Comparison of ENCODE assay signal across 22 mouse cellular contexts in genomic region chr4:142496605-142497004, GRCm38 (mm10).
DNase-seq lines count a peak whose midpoint lies in the region; ATAC-seq and TF ChIP-seq lines count a peak whose summit lies in the region.
"Had no signal": no experiment of that assay in that cellular context is flagged by ENCODE, and none has a peak within 500 bp of the region (broad histone marks: within the 10 kb centered on the region; RNA-seq: fewer than 3 reads in every experiment).

No protein-coding gene starts in this region.

- DNase-seq in embryonic facial prominence, embryonic 11.5 days (ENCODE audit: low spot score) = peak; percentile 17
- no peak for DNase-seq in embryonic facial prominence, embryonic 10.5 days (ENCODE audit: low spot score)
- no peak for DNase-seq in kidney, adult 18-20 months
- DNase-seq in kidney, postnatal 4 days = peak; percentile 17 to 40
- no peak for DNase-seq in kidney, postnatal 10 days
- peak; percentile 25 for DNase-seq in R1 (ENCODE audit: low read depth, low spot score)
- no peak for DNase-seq in stomach, postnatal 0 days (ENCODE audit: low spot score)
- DNase-seq: adrenal gland, postnatal 10 days; B cell, adult 2 months; cerebellum, adult 11 months; cerebellum, adult 8-10 months; cerebellum, postnatal 14 days; embryo, embryonic 11 days; gastrocnemius, postnatal 14 days; heart, adult 2 months had no signal

- no peaks in the 10 kb centered on the region for H3K36me3 ChIP-seq in embryonic facial prominence, embryonic 11.5 days (replicated peaks; ENCODE audit: control insufficient read depth, insufficient read depth, low read depth, low read length)
- no peaks in the 10 kb centered on the region for H3K36me3 ChIP-seq in embryonic facial prominence, embryonic 10.5 days (replicated peaks)
- no peaks in the 10 kb centered on the region for H3K36me3 ChIP-seq in kidney, embryonic 14.5 days (ENCODE audit: control insufficient read depth, insufficient read depth, low read length)
- H3K36me3 ChIP-seq in stomach, postnatal 0 days (ENCODE audit: control insufficient read depth, insufficient read depth, low read length) = no peaks in the 10 kb centered on the region
- H3K36me3 ChIP-seq: embryonic facial prominence, embryonic 13.5 days; G1E; hindbrain, embryonic 15.5 days had no signal

- H3K4me2 ChIP-seq in embryonic facial prominence, embryonic 11.5 days (ENCODE audit: low read depth, low read length) = no peak overlapping the region
- peak overlapping the region; percentile 8; the same call in 1 of the 2 replicates for H3K4me2 ChIP-seq in kidney, embryonic 14.5 days (replicated peaks; ENCODE audit: low read depth, low read length)
- H3K4me2 ChIP-seq in stomach, postnatal 0 days (replicated peaks; ENCODE audit: low read depth) = no peak overlapping the region
- H3K4me2 ChIP-seq: embryonic facial prominence, embryonic 13.5 days; heart, embryonic 11.5 days; hindbrain, embryonic 15.5 days had no signal

- H3K4me1 ChIP-seq in embryonic facial prominence, embryonic 11.5 days (ENCODE audit: control insufficient read depth, insufficient read depth, low read length) = no peaks in the 10 kb centered on the region
- H3K4me1 ChIP-seq in embryonic facial prominence, embryonic 10.5 days = peaks cover 18% of the 10 kb centered on the region
- 0 out of 2 replicates have a peak, but pooled peaks cover 6% of the 10 kb centered on the region for H3K4me1 ChIP-seq in kidney, embryonic 14.5 days (ENCODE audit: control insufficient read depth, insufficient read depth, low read length)
- no peaks in the 10 kb centered on the region; the same call in 1 of the 2 replicates for H3K4me1 ChIP-seq in stomach, postnatal 0 days (replicated peaks; ENCODE audit: control insufficient read depth, insufficient read depth)

- no peaks in the 10 kb centered on the region for H3K9me3 ChIP-seq in embryonic facial prominence, embryonic 11.5 days (replicated peaks; ENCODE audit: control insufficient read depth, low read length)
- H3K9me3 ChIP-seq in embryonic facial prominence, embryonic 10.5 days = no peaks in the 10 kb centered on the region
- no peaks in the 10 kb centered on the region for H3K9me3 ChIP-seq in kidney, embryonic 14.5 days (ENCODE audit: control insufficient read depth, low read length)
- no peaks in the 10 kb centered on the region for H3K9me3 ChIP-seq in stomach, postnatal 0 days (ENCODE audit: control insufficient read depth, low read length)
- H3K9me3 ChIP-seq: embryonic facial prominence, embryonic 13.5 days; hindbrain, embryonic 15.5 days had no signal

- TF ChIP-seq EP300 in stomach, postnatal 0 days (optimal IDR thresholded peaks at IDR 0.05) = no peak

- H3K27ac ChIP-seq in embryonic facial prominence, embryonic 11.5 days (replicated peaks; ENCODE audit: low read depth, low read length) = no peak overlapping the region
- no peak overlapping the region for H3K27ac ChIP-seq in embryonic facial prominence, embryonic 10.5 days (replicated peaks)
- no peak overlapping the region for H3K27ac ChIP-seq in kidney, embryonic 14.5 days (ENCODE audit: low read depth, low read length)
- H3K27ac ChIP-seq in stomach, postnatal 0 days (replicated peaks) = no peak overlapping the region
- H3K27ac ChIP-seq: embryonic facial prominence, embryonic 13.5 days; heart, adult 2 months; hindbrain, embryonic 15.5 days had no signal

- WGBS in embryonic facial prominence, embryonic 11.5 days = 51% methylated on average over 12 of the region's 12 CpGs
- 54% methylated on average over 12 of the region's 12 CpGs for WGBS in embryonic facial prominence, embryonic 10.5 days
- WGBS in kidney, embryonic 14.5 days = 39% methylated on average over 12 of the region's 12 CpGs
- WGBS in stomach, postnatal 0 days = 57% methylated on average over 12 of the region's 12 CpGs

- H3K27me3 ChIP-seq in embryonic facial prominence, embryonic 11.5 days (ENCODE audit: control insufficient read depth, insufficient read depth, low read length) = no peaks in the 10 kb centered on the region
- peaks cover 36% of the 10 kb centered on the region for H3K27me3 ChIP-seq in embryonic facial prominence, embryonic 10.5 days (replicated peaks; ENCODE audit: low read depth, poor library complexity, severe bottlenecking)
- no peaks in the 10 kb centered on the region for H3K27me3 ChIP-seq in kidney, embryonic 14.5 days (ENCODE audit: control insufficient read depth, insufficient read depth, low read length)
- H3K27me3 ChIP-seq in stomach, postnatal 0 days (ENCODE audit: control insufficient read depth, insufficient read depth, low read length) = no peaks in the 10 kb centered on the region
- H3K27me3 ChIP-seq: hindbrain, embryonic 15.5 days had no signal

- ATAC-seq in embryonic facial prominence, embryonic 11.5 days (replicated peaks; ENCODE audit: insufficient number of reproducible peaks, low FRiP score, low TSS enrichment, low read depth) = no peak
- peak; percentile 32; the same call in 1 of the 2 replicates for ATAC-seq in kidney, embryonic 14.5 days (ENCODE audit: low FRiP score, low TSS enrichment)
- ATAC-seq in stomach, postnatal 0 days (ENCODE audit: low FRiP score, low TSS enrichment) = no peak
- ATAC-seq: CD4-positive, CD25-positive, alpha-beta regulatory T cell, adult 4 months; forebrain, embryonic 16.5 days had no signal

- no peak for TF ChIP-seq CTCF in stomach, postnatal 0 days (IDR thresholded peaks at IDR 0.05; ENCODE audit: low read depth)

- no peak overlapping the region for H3K4me3 ChIP-seq in embryonic facial prominence, embryonic 11.5 days (ENCODE audit: low read depth, low read length)
- no peak overlapping the region for H3K4me3 ChIP-seq in embryonic facial prominence, embryonic 10.5 days
- H3K4me3 ChIP-seq in kidney, embryonic 14.5 days (ENCODE audit: low read length) = no peak overlapping the region
- no peak overlapping the region for H3K4me3 ChIP-seq in stomach, postnatal 0 days (ENCODE audit: low read depth, low read length)
- H3K4me3 ChIP-seq: embryonic facial prominence, embryonic 13.5 days; heart, adult 2 months; hindbrain, embryonic 15.5 days had no signal

- H3K9ac ChIP-seq in embryonic facial prominence, embryonic 11.5 days (replicated peaks; ENCODE audit: low read length) = no peak overlapping the region
- no peak overlapping the region for H3K9ac ChIP-seq in kidney, embryonic 14.5 days (ENCODE audit: low read depth, low read length)
- H3K9ac ChIP-seq in stomach, postnatal 0 days (ENCODE audit: low read length) = no peak overlapping the region
- H3K9ac ChIP-seq: embryonic facial prominence, embryonic 13.5 days; hindbrain, embryonic 15.5 days had no signal

Comparison
In these comparisons a context has a peak if more than half of its experiments do, and no peak if none do; other contexts are left out.
1. DNase-seq: peak in embryonic facial prominence, embryonic 11.5 days (single experiment), kidney, postnatal 4 days (2 of 2) and R1 (single experiment); none in embryonic facial prominence, embryonic 10.5 days (single experiment), kidney, adult 18-20 months (single experiment), kidney, postnatal 10 days (single experiment) and stomach, postnatal 0 days (single experiment).